Mouse (Mus musculus) CD4-positive, CD25-positive, alpha-beta regulatory T cell, adult 2 months (primary cell): ENCODE results near the gene 1810062G17Rik.

Source experiments
- DNase-seq: peaks from one replicate; pipeline ENCODE4 v3.0.0-alpha.2; 2012; ENCODE audit warnings: low read depth, low spot score

1810062G17Rik gene

DNA sequence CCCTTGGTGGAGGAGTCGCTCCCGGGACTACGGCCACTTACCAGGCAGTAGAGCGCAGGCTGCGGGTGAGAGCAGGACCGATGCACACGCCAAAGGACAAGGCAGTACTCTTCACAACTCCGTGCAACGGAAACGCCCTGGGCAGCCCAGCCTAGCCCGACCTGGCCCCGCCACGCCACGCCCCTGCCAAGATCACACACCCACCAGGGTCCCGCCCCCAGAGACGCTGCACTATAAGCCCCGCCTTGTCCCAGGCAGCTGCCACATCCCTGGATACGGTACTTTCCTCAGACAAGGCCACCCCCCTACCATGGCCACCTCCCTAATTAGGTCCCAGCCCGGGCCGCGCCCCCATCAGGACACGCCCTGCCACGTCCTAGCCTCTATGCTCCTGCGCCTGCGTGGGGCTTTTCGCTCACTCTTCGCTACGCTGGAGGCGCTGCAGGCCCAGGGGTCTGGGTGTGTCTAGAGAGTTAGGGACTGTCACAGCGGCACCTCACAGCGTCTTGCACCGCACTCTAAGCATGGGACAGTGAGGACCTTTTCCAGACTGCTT is at the start of gene 1810062G17Rik, which contains the start of gene Anxa5:
Gene 1810062G17Rik, plus strand, starts transcription at position 406 of the 556 bp plus-strand sequence.
Gene Anxa5, minus strand, starts transcription at position 363 of the 556 bp plus-strand sequence.
- peak; percentile 98 for DNase-seq

DNA sequence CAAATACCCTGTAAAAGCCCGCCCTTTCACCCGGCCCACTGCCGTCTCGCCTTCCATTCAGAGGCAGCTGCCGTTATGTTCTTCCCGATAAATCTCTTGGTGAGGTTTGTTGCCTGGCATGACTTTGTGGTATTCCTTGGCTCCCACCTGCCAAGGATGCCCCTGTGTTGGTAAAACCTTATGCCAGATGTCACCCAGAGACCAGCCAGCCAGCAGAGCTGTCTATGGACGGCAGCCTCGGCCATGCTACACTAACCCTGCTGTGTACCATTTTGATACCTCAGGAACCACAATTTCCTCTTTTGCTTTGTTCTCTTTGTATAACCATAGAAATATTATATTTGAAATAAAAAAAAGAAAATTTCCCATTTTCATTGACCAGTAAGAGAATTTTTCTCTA is 48.4 kb upstream of the 1810062G17Rik start:
- no peak for DNase-seq

DNA sequence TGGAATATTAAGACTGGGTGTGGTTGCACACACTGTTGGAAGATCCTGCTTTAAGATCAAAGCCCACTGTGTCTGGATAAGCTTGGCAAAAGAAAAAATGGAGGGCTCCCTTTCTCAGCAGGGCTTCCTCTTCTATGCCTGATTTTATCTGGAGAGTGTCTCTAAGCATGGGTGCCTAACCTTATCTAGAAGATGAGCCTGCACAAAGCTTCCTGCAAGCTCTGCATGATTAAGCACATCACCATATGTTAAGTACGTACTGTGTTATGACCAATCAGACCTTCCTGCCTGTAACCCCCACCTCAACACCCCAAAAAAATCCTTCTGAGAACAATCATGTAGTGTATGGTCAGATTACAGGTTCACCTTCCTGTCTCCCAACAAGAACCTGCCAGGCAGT is 45.4 kb upstream of the 1810062G17Rik start:
- no peak for DNase-seq

DNA sequence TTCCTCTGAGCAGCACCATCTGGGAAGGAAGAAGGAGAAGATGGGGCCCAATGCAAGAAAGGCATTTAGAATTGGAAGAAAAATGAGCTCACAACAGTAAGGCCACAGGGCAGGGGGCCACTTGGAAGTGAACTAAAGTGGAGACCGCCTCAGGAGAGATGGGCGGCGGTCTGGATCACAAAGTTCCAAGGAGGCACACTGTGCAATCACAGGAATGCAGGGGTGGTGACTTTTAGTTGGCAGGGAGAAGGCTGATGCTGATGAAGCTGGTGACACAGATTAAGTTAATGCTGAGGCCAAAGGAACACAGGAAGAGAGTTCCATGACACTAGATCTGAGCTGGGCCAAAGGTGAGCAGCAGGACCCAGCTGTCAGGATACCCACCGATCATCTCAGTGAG is 35.5 kb upstream of the 1810062G17Rik start:
- no peak for DNase-seq

DNA sequence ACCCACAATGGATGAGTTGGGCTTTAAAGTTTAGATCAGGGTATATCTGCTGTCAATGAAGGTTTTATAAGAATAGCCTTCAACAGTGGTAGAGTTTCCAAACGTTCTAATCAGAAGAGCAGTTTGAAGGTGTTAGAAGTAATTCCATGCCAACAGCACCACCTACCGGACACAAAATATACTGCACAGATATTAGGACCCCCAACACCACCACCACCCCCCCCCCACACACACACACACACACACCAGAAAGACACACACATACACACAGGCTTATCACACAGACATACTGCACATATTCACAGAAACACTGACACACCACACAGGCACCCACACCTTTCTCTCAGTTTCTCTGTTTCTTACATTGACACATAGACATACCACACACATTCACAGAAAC is 33.3 kb upstream of the 1810062G17Rik start:
- peak; percentile 67 for DNase-seq

DNA sequence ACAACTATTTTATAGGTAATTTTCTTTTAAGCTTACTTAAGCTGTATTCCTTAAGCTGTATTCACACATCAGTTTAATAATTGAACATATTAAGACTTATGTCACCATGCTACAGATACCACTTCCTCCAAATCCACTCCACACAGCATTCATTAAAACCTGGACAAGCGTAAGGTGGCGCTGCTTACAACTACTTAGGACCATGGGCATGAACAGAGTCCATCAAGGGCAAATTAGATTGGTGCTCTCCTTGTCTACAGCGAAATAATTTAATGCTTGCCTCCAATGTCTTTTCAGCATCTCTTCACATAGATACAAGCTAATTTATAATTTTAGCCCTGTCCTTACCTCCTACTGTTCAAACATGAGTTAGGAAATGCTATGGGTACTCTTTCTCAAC is 29.7 kb upstream of the 1810062G17Rik start:
- no peak for DNase-seq

DNA sequence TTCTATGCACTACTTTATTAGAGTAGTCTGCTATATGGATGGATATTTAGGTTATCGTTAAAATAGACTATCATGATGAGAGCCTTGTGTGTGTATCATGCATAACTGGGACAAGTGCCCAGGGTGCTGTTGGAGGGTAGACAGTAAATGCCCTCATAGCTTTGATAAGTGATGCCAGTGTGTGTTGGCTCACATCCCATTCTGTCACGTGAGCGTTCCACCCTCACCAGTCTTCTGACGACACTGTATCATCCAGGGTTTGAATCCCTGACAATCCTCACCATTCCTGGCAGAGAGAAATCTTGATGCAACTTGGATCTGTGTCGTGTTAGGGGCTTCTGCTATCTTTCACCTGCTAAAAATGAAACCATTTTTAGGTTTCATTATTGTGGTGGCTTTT is 29.2 kb upstream of the 1810062G17Rik start:
- no peak for DNase-seq

DNA sequence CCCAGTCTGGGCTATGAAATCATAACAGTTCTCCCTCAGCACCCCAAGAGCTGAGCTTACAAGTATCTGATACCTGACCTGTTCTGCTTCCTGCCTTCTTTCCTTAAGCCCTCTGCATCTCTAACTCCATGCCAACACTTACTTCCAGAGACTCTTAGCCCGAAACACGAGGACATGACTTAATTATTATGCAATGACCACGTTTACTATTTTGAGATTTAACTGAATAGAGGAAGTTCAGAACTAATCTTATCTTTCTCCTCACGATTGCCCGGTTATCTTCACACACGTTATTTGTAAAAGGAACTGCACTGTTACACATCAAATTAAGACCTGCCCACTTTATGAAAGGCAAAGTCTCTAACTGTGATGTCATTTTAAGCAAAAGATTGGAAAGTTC is 28.8 kb upstream of the 1810062G17Rik start:
- DNase-seq = no peak

DNA sequence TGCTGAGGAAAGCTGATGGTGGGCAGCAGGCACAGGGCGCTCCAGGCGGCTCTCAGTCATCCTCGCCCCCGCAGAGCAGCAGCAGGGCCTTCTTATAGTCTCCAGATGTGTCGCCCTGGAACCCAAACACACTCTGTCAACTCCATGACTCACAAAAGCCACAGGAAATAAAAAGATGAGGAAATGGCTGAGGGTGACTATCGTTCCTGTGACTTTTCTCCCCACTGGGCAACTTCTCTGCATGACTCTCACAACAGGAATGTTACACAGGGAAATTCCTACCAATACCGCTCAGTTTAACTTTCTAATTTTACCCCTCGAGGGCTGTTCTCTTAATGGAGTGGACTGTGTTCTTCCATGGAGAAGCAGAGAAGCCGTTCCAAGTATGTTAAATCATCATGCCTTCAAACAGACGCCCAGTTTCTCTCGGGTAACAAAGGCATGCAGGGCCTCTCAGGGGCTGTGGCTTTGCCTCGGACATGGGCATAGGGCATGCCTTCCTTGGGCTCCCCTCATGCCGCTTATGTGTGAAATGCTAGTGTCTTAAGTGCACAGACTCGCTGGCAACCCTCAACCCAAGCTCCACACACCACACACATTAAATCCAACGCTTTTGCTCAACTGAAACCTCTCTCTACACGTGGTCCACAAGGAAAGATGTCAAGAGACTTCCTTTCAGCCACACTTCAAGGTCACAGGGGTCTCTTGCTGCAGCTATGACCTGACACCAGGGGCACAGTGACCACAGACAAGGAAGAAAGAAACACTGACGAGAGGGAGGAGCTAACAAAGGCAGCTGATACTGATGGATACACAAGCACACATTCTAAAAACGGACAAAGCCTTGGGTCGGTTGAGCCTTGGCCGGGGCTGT is 26.2 kb upstream of the 1810062G17Rik start:
- no peak for DNase-seq

DNA sequence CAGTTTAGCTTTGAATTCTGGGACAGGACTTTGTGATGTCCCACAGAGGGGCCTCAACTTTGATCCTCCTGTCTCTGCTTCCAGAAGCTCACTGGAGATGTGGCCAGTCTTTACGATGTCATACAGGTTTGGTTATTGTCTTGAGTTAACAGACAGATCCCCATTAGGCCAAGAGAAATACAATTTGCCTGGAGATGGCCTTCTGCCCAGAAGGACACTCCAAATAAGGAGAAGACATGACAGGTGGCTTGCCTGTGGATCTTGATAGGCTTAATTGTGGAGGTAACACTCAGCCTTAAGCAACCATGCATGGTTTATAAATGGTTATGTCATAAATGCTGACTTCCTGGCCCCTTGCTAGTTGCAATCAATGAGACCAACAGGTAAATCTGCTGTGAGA is 23.2 kb upstream of the 1810062G17Rik start:
- DNase-seq = no peak

DNA sequence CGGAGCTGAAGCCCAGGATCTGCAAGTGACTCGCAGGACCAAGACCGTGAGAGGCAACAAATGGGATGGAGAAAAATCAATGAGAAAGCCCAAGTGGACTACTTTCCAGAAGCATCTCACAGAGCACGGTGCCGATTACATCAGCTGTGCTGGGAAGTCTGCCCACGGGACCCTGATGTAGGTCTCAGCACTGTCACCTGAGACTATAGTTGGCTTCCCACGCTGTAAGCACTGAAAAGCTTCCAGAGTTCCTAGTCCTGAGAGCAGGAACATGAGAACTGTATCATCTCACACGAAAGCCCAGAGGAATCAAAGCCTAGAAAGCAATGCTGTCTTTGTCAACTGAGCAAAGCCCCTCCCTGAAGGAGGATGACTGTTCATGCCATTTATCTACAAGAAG is 20.6 kb upstream of the 1810062G17Rik start:
- no peak for DNase-seq

DNA sequence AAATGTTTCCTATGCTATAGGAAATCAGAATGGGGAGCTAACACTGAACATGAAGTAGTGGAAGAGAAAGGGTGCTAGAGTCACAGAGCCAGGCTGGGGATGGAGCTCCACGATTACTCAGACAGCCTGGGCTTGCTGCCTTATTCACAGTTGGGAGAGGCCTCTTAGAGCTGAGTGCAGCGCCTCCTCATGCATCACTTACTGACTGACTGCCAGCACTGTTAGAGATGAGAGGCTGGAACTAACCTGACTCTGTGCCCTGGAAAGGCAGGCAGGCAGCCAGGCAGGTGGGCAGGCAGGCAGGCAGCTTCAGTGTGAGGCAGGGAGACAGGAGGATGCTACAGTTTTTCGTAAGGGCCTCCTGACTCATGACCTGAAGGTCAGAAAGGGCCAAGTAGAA is 20.2 kb upstream of the 1810062G17Rik start:
- DNase-seq = no peak

DNA sequence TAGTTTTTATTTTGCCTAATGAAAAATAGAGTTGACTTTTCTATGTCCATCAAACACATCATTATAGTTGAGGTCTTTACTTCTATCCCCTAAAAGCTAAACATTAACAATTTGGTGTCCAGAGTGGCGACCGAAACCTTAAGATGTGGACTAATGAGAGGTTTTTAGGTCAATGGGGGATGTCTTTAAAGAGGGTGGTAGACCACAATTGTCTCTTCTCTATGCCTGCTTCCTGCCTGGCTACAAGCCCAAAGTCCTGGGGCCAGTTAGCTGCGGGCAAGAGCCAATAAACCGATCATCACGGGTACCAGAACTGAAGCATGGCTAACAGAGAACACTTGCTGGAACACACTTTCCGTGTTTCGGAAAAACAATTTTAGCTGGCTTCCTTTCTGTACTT is 15.0 kb upstream of the 1810062G17Rik start:
- no peak for DNase-seq

DNA sequence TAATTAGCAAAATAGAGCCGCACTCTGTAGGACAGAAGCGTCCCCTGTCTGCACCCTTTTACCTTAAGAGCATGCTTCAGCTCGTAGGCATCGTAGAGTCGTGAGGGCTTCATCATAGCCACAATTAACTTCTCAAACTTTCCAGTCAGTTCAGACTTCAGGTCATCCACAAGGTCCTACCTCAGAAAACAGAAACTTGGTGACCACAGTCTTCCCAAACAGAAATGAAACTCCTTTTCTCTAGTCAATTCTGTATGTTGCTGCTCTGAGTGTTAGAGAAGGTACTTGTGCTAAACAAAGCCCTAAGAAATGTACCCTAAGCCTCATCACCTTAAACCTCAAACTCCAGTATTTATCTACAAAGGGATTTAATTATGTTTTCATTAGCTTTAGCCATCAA is 13.9 kb upstream of the 1810062G17Rik start:
- DNase-seq = no peak

DNA sequence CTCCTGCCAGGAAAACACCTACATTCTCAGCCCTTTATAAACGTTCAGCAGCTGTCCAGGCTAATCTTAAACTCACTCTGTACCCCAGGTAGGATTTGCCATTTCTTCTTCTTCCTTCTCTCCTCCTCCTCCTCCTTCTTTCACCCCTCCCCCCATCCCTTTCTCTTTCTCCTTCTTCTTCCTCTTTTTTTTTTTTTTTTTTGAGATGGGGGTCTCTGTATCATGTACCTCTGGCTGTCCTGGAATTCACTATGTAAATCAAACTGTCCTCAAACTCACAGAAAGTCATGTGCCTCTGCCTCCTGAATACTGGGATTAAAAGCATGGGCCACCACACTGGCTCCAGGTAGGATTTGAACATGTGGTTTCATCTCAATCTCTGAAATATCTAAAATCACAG is 13.4 kb upstream of the 1810062G17Rik start:
- DNase-seq = no peak

DNA sequence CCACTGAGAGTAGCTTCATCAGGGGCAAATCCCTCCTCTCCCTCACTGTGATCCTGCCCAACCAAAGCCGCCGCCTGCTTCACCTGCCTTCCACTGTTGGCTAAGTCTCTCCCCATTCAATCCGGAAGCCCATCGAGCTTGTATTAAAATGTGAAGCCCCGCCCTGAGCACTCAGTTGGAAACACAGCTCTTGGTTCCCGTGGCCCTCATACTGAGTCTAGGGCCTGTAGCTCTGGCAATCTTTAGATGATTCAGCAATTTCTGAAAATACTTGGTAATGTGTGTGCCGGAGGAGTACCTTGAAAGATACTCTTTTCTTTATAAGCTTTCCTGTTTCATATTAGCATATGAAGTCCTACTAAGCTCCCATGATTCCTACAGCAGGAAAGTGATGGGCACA is 10.2 kb upstream of the 1810062G17Rik start:
- no peak for DNase-seq

DNA sequence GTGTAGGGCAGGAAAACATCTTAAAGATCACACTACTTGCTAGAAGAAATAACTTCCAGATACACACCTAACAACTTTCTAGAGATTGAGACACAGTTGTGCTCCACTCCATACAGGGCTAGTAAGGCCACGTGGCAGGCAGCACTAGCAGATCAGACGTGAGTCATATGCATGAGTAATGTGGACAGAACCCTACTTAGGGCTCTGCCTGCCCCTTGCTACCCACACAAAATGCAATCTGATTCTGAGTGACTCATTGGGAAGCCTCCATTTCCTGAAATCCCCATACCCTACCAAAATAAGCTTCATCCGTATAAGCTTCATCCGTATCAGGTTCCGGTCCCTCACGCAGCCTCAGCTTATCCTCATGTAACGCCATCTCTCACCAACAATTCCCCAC is 8.1 kb upstream of the 1810062G17Rik start:
- no peak for DNase-seq

DNA sequence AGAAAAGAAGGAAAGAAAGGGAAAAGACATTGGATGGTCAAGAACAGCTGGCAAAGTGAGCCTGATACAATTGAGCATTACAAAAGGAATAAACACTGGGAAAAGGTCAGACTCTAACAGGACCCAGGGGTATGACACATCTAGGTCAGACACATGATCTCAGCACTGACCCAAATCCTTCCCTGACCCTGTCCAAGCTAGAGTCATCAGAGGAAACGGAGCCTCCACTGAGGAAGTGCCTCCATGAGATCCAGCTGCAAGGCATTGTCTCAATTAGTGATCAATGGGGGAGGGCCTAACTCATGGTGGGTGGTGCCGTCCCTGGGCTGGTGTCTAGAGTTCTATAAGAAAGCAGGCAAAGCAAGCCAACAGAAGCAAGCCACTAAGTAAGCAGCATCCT is 6.9 kb upstream of the 1810062G17Rik start:
- DNase-seq = no peak

DNA sequence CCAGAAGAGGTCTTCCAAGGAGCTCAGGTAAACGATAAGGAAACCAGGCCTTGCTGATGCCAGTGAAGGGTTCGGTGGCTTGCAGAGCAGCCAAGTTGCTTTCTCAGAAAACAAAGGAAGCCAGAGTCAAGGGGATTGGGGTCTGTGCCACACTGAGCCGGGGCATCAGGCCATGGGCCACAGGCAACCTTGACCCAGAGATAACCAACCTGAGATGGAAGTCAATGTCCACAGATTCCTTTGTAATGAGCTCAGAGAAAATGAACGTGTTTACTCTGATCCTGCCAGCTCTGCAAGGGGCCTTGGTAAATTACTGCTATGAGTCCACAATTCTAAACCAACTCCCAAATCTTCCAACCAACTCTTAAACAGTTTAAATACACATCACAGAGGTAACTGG is 3.9 kb upstream of the 1810062G17Rik start:
- DNase-seq = no peak

DNA sequence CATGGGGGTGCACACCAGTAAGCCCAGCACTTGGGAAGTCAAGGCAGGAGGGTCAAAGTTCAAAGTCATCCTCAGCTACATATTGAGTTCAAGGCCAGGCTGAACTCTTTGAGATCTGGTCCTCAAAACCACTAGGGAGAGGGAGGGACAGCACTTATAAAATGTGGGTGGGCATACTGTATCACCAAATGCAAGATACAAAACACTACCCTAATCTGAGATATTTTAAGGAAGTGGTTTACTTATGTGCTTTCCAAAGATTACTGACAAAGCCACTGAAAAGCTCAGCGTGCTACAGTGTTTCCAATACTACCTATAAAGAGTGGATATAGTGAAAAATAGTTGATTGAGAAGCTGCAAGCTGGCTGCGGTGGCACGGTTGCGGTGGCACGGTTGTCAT is 2.5 kb upstream of the 1810062G17Rik start:
- no peak for DNase-seq

DNA sequence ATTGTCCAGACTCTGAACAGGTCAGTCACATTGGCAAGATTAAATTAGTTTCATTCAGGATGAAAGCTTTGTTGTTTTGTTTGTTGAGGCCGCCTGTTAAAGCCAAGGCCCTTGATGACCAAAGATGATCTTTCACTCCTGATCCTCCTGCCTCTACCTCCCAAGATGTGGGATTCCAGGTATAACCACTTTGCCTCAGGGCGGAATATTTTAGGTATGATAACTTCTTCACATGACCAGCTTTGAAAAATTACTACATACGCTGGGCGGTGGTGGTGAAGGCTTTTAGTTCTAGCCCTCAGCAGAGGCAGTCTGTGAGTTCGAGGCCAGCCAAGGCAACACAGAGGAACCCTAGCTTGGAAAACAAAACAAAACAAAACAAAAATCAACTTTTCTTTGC is 1.3 kb upstream of the 1810062G17Rik start:
- peak; percentile 10 for DNase-seq

DNA sequence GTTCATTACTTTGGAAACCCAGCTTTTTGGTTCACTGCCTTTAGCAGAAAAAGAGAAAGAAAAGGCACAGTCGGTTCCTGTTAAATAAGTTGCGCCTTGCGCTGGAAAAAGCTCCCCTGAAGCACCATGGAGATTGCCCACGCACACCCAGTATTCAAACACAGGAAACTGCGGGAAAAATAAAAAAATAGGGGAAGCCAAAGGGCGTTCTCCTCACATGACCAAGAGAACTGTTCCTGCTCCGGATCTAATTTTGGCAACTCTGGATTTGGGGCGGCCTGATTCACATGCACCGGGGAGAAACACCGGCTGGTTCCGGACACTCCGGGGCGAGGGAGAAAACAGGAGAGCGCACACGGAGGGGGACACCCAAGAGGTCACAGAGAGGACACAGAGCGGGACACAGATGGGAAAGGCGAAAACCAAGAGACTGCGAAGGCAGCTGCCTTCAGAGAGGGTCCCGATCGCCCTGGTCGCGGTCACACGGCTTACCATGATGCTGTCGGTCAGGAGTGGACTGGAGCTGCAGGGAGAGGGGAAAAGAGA is 726 bp upstream of the 1810062G17Rik start:
- no peak for DNase-seq
